Mouse (Mus musculus): ENCODE data around the gene Cpne7. TPM values are rescaled to one million over a fixed set of nuclear protein-coding genes. Genes with fewer than 3 reads are reported as not detected.
A peak's percentile ranks its signal among the peaks of the same experiment; 100 is the strongest.

Cpne7 gene
- polyA plus RNA-seq, 1 experiment = not detected

GRCm38 (mm10) chr8:123112892-123113291 lies 4.3 kb upstream of the Cpne7 start:
- TF ChIP-seq POLR2A (IDR thresholded peaks at IDR 0.05; ENCODE audit: borderline replicate concordance, low read depth, low read length) (no peak), CTCF (IDR thresholded peaks at IDR 0.05; ENCODE audit: low read depth, low read length) (no peak)
- no peak overlapping the region for H3K27ac ChIP-seq (ENCODE audit: insufficient read depth, low read depth, low read length)
- 0 out of 2 replicates have a peak, but pooled peaks cover 4% of the 10 kb centered on the region for H3K4me1 ChIP-seq (ENCODE audit: control insufficient read depth, insufficient read depth, low read length)
- H3K4me3 ChIP-seq (ENCODE audit: insufficient read depth, low read length) = no peak overlapping the region

DNA sequence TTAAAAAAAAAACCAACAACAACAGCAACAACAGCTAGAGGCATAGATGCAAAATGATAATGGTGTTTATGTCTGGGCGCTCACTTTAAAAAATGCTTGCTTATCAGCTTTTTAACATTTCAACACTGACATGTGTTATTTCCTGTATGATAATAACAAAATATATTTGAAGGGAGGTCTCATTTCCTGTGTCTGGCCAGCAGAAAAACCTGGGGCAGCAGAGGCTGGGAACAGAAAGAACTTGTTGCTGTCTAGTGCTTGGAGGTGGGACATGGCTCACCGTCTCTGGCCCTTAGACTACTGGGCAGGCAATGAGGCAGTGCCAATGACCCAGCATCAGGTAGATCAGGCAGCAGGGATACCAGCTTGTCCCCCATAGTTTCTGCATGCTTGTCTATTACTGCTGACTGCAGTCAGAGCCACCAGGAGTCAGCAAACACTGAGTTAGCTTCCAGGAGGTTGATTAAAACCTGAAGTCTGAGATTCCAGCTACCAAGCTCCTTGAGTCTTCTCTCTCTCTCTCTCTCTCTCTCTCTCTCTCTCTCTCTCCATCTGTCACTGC lies 3.2 kb upstream of the Cpne7 start:
- no peak overlapping the region for H3K27ac ChIP-seq (ENCODE audit: insufficient read depth, low read depth, low read length)
- no peak overlapping the region for H3K4me3 ChIP-seq (ENCODE audit: insufficient read depth, low read length)
- H3K4me1 ChIP-seq (ENCODE audit: control insufficient read depth, insufficient read depth, low read length) = 0 out of 2 replicates have a peak, but pooled peaks cover 4% of the 10 kb centered on the region
- TF ChIP-seq CTCF (IDR thresholded peaks at IDR 0.05; ENCODE audit: low read depth, low read length) (no peak), POLR2A (IDR thresholded peaks at IDR 0.05; ENCODE audit: borderline replicate concordance, low read depth, low read length) (no peak)

- Histone ChIP-seq H3K4me1 (ENCODE audit: control insufficient read depth, insufficient read depth, low read length) (0 out of 2 replicates have a peak, but pooled peaks cover 4% of the 10 kb centered on the region), H3K4me3 (ENCODE audit: insufficient read depth, low read length) (no peak overlapping the region), H3K27ac (ENCODE audit: insufficient read depth, low read depth, low read length) (no peak overlapping the region)
- TF ChIP-seq POLR2A (IDR thresholded peaks at IDR 0.05; ENCODE audit: borderline replicate concordance, low read depth, low read length) = no peak
- TF ChIP-seq CTCF (IDR thresholded peaks at IDR 0.05; ENCODE audit: low read depth, low read length) = no peak
These were observed 2.5 kb upstream of the Cpne7 start for GRCm38 (mm10) chr8:123114644-123115043.

DNA sequence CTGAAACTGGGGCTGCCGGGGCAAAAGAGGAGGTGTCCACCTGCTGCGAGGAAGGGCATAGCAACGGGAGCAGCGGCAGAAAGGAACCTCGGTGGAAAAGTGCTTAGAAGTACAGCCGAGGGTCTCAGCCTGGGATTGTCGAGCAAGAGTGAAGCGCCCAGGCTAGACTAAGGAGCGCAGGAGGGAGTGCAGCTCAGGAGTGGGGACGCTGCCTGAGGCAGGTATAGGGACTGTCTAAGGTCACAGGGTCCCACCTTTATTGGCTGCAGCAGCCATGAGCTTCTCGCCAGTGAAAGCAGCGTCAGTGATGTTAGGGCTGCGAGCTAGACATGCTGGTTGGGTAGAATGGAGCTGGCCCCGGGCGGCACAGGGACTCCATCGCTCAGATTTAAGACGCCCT lies 570 bp downstream of the Cpne7 start:
- TF ChIP-seq CTCF (IDR thresholded peaks at IDR 0.05; ENCODE audit: low read depth, low read length) = no peak
- no peak for TF ChIP-seq POLR2A (IDR thresholded peaks at IDR 0.05; ENCODE audit: borderline replicate concordance, low read depth, low read length)
- Histone ChIP-seq H3K4me3 (ENCODE audit: insufficient read depth, low read length) (peak overlapping the region; percentile 36), H3K27ac (ENCODE audit: insufficient read depth, low read depth, low read length) (no peak overlapping the region), H3K4me1 (ENCODE audit: control insufficient read depth, insufficient read depth, low read length) (peaks cover 5% of the 10 kb centered on the region)

DNA sequence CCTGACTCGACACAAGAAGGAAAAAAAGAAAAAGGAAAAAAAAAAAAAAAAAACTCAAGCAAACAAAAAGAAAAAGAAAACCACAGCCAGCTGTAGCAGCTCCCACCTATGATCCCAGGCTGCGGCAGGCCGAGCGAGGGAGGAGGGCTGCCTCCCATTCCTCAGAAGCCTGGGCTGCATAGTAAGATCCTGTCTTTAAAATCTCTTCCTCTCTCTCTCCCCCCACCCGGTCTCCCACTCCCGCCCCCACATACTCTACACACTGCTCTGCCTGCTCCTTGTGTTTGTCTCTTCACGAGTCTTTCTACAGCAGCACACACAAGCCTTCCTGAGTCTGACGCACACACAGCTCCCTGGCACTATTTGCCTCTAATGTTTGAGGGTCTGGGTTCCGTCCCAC lies 4.9 kb downstream of the Cpne7 start:
- no peak overlapping the region for H3K4me3 ChIP-seq (ENCODE audit: insufficient read depth, low read length)
- peaks cover 7% of the 10 kb centered on the region for H3K4me1 ChIP-seq (ENCODE audit: control insufficient read depth, insufficient read depth, low read length)
- no peak overlapping the region for H3K27ac ChIP-seq (ENCODE audit: insufficient read depth, low read depth, low read length)
- no peak for TF ChIP-seq CTCF (IDR thresholded peaks at IDR 0.05; ENCODE audit: low read depth, low read length)
- no peak for TF ChIP-seq POLR2A (IDR thresholded peaks at IDR 0.05; ENCODE audit: borderline replicate concordance, low read depth, low read length)

DNA sequence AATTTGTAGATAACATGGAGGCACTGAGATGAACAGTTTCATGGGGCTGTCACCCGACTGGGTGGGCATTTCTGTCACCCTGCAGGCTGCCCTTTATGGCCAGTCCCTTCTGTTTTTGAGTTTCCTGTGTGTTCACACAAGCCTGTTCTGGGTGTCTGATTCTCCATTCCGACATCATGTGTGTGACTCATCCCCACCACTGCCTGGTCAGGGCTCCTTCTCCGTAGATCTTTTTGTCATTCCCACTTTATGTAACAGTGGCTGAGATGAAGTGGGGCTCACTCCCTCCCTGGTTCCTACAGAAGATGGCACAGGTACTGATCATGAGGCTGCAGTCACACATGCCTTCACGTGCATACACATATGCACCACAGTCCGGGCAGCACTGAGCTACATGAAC lies 5.5 kb downstream of the Cpne7 start:
- TF ChIP-seq CTCF (IDR thresholded peaks at IDR 0.05; ENCODE audit: low read depth, low read length) = no peak
- TF ChIP-seq POLR2A (IDR thresholded peaks at IDR 0.05; ENCODE audit: borderline replicate concordance, low read depth, low read length) = no peak
- H3K27ac ChIP-seq (ENCODE audit: insufficient read depth, low read depth, low read length) = no peak overlapping the region
- H3K4me1 ChIP-seq (ENCODE audit: control insufficient read depth, insufficient read depth, low read length) = peaks cover 7% of the 10 kb centered on the region
- no peak overlapping the region for H3K4me3 ChIP-seq (ENCODE audit: insufficient read depth, low read length)

DNA sequence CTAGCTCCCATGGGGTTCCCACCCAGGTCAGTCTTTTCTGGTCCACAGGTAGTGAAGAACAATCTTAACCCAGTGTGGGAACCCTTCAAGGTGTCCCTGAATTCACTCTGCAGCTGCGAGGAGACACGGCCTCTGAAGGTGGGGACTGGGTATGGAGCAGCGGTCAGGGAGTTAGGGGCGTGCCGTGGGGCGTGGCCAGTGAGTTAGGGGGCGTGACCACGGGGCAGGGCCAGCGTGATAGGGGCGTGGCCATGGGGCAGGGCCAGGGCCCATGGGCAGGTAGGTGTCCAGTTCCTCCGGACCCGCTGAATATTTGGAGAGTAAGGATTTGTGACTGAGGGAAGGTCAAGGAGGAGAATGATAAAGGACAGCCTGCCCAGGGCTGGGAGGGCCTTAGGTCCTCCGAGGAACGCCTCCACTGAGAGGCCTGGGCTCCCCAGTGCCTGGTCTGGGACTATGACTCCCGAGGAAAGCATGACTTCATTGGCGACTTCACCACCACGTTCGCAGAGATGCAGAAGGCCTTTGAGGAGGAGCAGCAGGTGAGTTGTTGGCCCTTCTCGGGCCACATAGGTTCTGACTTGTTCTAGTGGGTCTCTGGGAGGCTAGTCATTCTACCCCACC lies 9.1 kb downstream of the Cpne7 start:
- TF ChIP-seq CTCF (IDR thresholded peaks at IDR 0.05; ENCODE audit: low read depth, low read length) = no peak
- TF ChIP-seq POLR2A (IDR thresholded peaks at IDR 0.05; ENCODE audit: borderline replicate concordance, low read depth, low read length) = no peak
- Histone ChIP-seq H3K27ac (ENCODE audit: insufficient read depth, low read depth, low read length) (no peak overlapping the region), H3K4me3 (ENCODE audit: insufficient read depth, low read length) (no peak overlapping the region), H3K4me1 (ENCODE audit: control insufficient read depth, insufficient read depth, low read length) (peaks cover 7% of the 10 kb centered on the region)

DNA sequence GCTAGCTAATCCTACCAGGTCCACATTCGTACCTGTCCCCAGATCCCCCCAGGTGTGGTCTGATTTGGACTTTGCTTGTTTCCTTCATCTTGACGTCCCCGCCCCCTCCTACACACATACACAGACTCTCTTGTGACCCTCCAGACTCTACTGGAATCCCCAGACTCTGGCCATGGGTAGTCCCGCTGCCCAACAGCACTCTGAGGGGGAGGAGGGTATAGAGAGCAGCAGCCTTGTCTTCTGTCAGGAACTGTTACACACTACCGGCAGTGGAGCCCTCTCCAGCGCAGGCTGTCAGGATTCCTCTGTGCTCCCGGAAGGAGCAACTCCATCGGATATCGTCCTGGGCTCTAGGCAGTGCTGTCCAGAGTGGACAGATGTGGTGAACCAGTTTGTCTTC lies 13.9 kb downstream of the Cpne7 start:
- Histone ChIP-seq H3K27ac (ENCODE audit: insufficient read depth, low read depth, low read length) (no peak overlapping the region), H3K4me1 (ENCODE audit: control insufficient read depth, insufficient read depth, low read length) (no peaks in the 10 kb centered on the region; the same call in 1 of the 2 replicates), H3K4me3 (ENCODE audit: insufficient read depth, low read length) (no peak overlapping the region)
- TF ChIP-seq POLR2A (IDR thresholded peaks at IDR 0.05; ENCODE audit: borderline replicate concordance, low read depth, low read length) = no peak
- no peak for TF ChIP-seq CTCF (IDR thresholded peaks at IDR 0.05; ENCODE audit: low read depth, low read length)

DNA sequence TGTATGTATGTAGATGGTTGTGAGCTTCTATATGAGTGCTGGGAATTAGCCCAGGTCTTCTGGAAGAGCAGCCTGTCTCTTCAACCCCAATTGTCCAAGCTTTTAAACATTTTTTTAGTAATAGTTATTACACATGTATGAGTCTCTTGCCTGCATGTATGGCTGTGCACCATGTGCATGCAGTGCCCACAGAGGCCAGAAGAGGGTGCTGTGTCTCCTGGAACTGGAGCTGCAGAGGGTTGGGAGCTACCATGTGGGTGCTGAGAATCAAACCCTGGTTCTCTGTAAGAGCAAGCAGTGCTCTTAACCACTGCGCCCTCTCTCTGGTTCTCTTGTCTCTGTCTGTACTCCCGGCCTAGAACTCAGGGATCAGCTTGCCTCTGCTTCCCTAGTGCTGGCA lies 15.8 kb downstream of the Cpne7 start:
- peaks cover 5% of the 10 kb centered on the region for H3K4me1 ChIP-seq (ENCODE audit: control insufficient read depth, insufficient read depth, low read length)
- H3K4me3 ChIP-seq (ENCODE audit: insufficient read depth, low read length) = no peak overlapping the region
- H3K27ac ChIP-seq (ENCODE audit: insufficient read depth, low read depth, low read length) = no peak overlapping the region
- TF ChIP-seq CTCF (IDR thresholded peaks at IDR 0.05; ENCODE audit: low read depth, low read length) (no peak), POLR2A (IDR thresholded peaks at IDR 0.05; ENCODE audit: borderline replicate concordance, low read depth, low read length) (no peak)

DNA sequence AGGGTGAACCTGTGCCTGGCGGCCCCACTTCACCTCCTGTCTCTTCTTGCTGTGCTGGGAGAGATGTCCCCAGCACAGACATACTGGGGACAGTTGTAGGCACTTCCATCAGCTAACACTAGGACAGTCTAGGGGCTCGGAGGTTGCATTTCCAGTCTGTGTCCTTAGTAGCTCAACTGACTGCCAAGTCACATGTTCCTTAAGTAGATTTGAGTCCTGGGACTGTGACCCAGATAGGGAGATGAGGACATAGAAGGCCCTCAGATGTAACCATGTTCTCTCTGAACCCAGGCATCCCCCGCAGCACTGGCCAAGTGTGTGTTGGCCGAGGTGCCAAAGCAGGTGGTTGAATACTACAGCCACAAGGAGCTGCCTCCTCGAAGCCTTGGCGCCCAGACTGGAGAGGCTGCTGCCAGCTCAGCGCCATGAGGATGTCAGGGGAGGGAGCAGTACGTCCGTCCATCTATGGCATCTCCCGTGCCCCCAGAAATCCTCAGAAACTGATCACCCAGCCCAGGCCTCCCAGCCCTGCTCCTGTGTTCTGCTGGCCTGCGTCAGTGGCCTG lies 17.1 kb downstream of the Cpne7 start:
- TF ChIP-seq POLR2A (IDR thresholded peaks at IDR 0.05; ENCODE audit: borderline replicate concordance, low read depth, low read length) (no peak), CTCF (IDR thresholded peaks at IDR 0.05; ENCODE audit: low read depth, low read length) (no peak)
- Histone ChIP-seq H3K4me1 (ENCODE audit: control insufficient read depth, insufficient read depth, low read length) (peaks cover 6% of the 10 kb centered on the region), H3K4me3 (ENCODE audit: insufficient read depth, low read length) (no peak overlapping the region), H3K27ac (ENCODE audit: insufficient read depth, low read depth, low read length) (no peak overlapping the region)
